8 mouse cellular contexts compared by ENCODE assay signal in the genomic region with DNA sequence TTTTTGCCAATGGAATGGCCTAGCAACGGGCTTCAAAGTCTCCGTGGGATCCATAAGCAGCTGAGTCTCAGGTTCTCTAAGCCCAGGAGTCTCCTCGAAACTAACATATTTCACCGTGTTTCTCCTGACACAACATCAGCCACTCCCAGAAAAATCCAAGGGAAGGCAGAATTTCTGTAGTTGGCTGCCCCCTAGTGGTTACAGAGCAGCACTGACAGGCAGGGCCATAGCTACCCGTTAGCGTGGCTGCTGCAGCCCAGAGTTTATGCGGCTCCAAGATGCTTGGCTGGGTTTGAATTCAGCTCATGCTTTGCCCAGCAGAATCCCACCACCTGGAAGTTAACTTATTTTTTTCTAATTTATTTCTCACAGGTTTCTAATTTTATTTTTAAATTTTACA.
DNase-seq lines count a peak whose midpoint lies in the region; ATAC-seq lines count a peak whose summit lies in the region.

No protein-coding gene starts in this region.

- H3K27ac ChIP-seq in hindbrain, embryonic 14.5 days, result no peak overlapping the region

- no peaks in the 10 kb centered on the region for H3K4me1 ChIP-seq in hindbrain, embryonic 14.5 days (replicated peaks; ENCODE audit: control insufficient read depth, insufficient read depth, low read length)

- WGBS in hindbrain, embryonic 14.5 days, result 17% methylated on average over 7 of the region's 7 CpGs

- H3K27me3 ChIP-seq in hindbrain, embryonic 14.5 days (ENCODE audit: control insufficient read depth, insufficient read depth, low read length), result 0 out of 2 replicates have a peak, but pooled peaks cover 6% of the 10 kb centered on the region

- H3K9me3 ChIP-seq in hindbrain, embryonic 14.5 days (ENCODE audit: control insufficient read depth, low read length), result no peaks in the 10 kb centered on the region

- peak; percentile 48 to 67 for DNase-seq in left cerebral cortex, adult 18-20 months (ENCODE audit: low spot score in 2 of 2)
- no peak for DNase-seq in left cerebral cortex, adult 8-10 months (ENCODE audit: low spot score in 2 of 2)
- peak; percentile 80 to 82 for DNase-seq in cerebellum, postnatal 10 days
- DNase-seq in frontal cortex, adult 2 months (ENCODE audit: extremely low spot score in 1 of 2, low spot score in 1 of 2), result peak; percentile 18 to 82
- peak; percentile 83 for DNase-seq in hindbrain, embryonic 14.5 days (ENCODE audit: low spot score)
- peak; percentile 52 to 72 for DNase-seq in layer of hippocampus, postnatal 10 days (ENCODE audit: low spot score in 2 of 2)
- peak; percentile 73 for DNase-seq in mesoderm, embryonic 11.5 days (ENCODE audit: low read depth, low spot score)
- peak; percentile 41 for DNase-seq in right cerebral cortex, postnatal 14 days

- no peaks in the 10 kb centered on the region for H3K36me3 ChIP-seq in hindbrain, embryonic 14.5 days (replicated peaks; ENCODE audit: control insufficient read depth, insufficient read depth)

- no peak overlapping the region for H3K4me3 ChIP-seq in hindbrain, embryonic 14.5 days (replicated peaks; ENCODE audit: low read length)

- H3K9ac ChIP-seq in hindbrain, embryonic 14.5 days, result no peak overlapping the region

- peak overlapping the region; percentile 31 for H3K4me2 ChIP-seq in hindbrain, embryonic 14.5 days (replicated peaks)

- 0 out of 2 replicates have a peak, but pooled peaks have one; percentile 53 for ATAC-seq in hindbrain, embryonic 14.5 days (ENCODE audit: low FRiP score)

Comparison
In these comparisons a context has a peak if more than half of its experiments do, and no peak if none do; other contexts are left out.
1. DNase-seq: peak in left cerebral cortex, adult 18-20 months (2 of 2), cerebellum, postnatal 10 days (2 of 2), frontal cortex, adult 2 months (2 of 2), hindbrain, embryonic 14.5 days (single experiment), layer of hippocampus, postnatal 10 days (2 of 2), mesoderm, embryonic 11.5 days (single experiment) and right cerebral cortex, postnatal 14 days (single experiment); none in left cerebral cortex, adult 8-10 months (0 of 2).